Mouse (Mus musculus) olfactory bulb, adult 2 months (tissue): Measurements from ENCODE around the gene Ywhaq.

ENCODE experiments used
- CTCF ChIP-seq: fragments of 200-500 bp; IDR thresholded peaks from 2 replicates; pipeline ENCODE4 v1.5.1; 2012; ENCODE audit warnings: low read depth, mild to moderate bottlenecking, low read length, moderate library complexity; ENCODE audit not compliant: insufficient read depth
- POLR2A ChIP-seq: fragments of 200-500 bp; IDR thresholded peaks from 2 replicates; pipeline ENCODE4 v1.6.1; 2012; ENCODE audit warnings: mild to moderate bottlenecking, low read depth, low read length, moderate library complexity; ENCODE audit not compliant: insufficient read depth

- TF ChIP-seq POLR2A = no peak
- TF ChIP-seq CTCF = no peak
Measured at GRCm38 (mm10) chr12:21459681-21460080, 42.2 kb upstream of the Ywhaq start.
